Mouse (Mus musculus): Measurements from ENCODE around the gene Tcf7. TPM values are rescaled to one million over a fixed set of nuclear protein-coding genes. Genes with fewer than 3 reads are reported as not detected.

The Tcf7 gene
- polyA plus RNA-seq (2015; fragmentation: Nextera tagmentation; extraction: Ambion mirVana): 3.3 and 4.6 TPM in 2 replicates

DNA sequence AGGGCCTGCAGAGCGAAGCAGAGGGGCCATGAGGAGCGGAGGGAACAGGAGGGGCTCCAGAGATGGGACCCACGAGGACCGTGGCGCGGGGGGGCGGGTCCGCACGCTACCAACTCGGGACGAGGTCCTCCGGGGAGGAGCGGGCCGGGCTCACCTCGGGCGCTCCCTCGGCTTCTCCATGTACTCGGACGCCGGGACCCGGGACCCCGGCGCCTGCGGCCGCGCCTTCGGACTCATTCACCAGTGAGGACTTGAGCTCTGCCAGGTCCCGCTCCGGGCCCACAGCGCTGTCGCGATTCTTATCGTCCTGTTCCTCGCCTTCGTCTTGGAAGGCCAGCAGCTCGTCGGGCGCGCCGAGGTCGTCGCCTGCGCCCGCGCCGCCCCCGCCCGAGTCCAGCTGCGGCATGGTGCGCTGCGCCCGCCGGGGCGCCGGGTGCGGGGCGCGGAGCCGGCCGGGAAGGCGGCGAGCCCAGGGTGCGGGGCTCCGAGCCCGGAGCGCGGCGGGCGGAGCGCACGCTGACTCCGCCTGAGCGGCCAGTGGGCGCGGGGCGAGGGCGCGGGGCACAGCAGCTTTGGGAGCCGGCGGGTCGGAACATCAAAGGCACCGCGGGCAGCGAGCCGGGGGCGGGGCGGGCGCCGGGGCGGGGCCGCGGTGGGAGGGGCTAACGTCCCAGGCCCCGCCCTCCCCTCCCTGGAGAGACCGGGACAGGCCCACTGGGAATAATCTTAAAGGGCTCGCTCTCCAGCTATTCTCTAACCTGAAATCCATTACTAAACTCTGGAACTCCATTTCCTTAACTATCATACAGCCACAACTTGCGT is at the start of gene Tcf7:
Tcf7 (minus strand) TSS at position 241 of the 822 bp plus-strand sequence.

DNA sequence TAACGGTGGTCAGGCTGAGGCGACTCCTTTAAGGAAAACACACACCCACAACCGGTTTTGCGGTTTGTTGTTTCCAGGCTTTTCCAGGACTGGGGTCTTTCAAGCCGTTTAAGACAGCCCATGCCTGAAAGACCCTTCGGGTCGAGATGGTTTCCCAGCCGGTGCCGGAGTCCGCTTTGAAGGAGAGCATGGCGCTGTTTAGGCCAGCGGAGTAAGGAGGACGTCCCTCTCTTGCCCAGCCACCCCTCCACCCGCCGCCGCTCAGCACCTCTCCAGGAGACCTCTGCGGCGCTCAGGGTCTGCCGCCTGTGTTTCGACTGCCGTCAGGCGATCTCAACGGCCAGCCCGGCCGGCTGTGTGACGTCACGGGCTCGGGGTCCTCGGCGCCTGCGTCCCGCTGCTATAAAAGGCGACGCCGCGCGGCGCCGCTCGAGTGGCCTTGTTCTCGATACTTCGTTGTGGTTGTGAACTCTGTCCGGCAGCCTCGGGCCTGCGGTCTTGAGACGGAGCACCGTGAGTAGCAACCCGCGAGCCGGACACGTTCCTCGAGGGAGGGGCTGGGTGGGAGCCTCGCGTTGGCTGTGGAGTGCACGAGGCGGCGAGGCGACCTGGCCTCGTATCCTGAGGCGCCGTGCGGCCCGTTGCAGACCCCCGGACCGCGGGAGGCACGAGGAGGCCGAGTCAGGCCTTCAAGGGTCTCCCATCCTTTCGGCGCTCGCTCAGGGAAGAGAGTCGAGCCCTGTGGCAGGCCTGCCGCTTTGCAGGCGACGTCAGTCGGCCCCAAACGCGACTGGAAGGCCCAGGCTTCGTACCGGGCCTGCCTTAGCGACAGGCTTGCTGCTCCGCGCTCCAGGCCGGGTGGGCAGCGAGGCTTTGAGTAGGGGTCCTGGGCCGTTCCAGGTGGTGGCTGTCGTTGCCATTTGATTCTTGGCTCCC is 50.9 kb downstream of the Tcf7 start, which contains the start of gene Skp1a:
Skp1a (plus strand) TSS at position 390 of the 936 bp plus-strand sequence.

GRCm38 (mm10) chr11:52213887-52214286 is 68.9 kb downstream of the Tcf7 start, which contains the start of gene Olfr1371:
Gene Olfr1371 (minus strand): TSS chr11:52213987.

Other genes starting within 250 kb of the Tcf7 start
- 49.4 and 55.4 TPM in 2 replicates for gene Ppp2ca, start 184.3 kb downstream of the Tcf7 start, polyA plus RNA-seq (2015; fragmentation: Nextera tagmentation; extraction: Ambion mirVana)
- gene Olfr1373, start 137.5 kb downstream of the Tcf7 start, polyA plus RNA-seq (2015; fragmentation: Nextera tagmentation; extraction: Ambion mirVana): not detected in 2 replicates
- gene Olfr1371, start 69.0 kb downstream of the Tcf7 start, polyA plus RNA-seq (2015; fragmentation: Nextera tagmentation; extraction: Ambion mirVana): not detected in 2 replicates
- 476 and 543 TPM in 2 replicates for gene Skp1a, start 51.0 kb downstream of the Tcf7 start, polyA plus RNA-seq (2015; fragmentation: Nextera tagmentation; extraction: Ambion mirVana)
- gene Vdac1, start 77.8 kb upstream of the Tcf7 start, polyA plus RNA-seq (2015; fragmentation: Nextera tagmentation; extraction: Ambion mirVana): 194 and 219 TPM in 2 replicates
- 228 and 258 TPM in 2 replicates for gene 9530068E07Rik, start 113.4 kb upstream of the Tcf7 start, polyA plus RNA-seq (2015; fragmentation: Nextera tagmentation; extraction: Ambion mirVana)